Mouse (Mus musculus) liver, embryonic 13.5 days (tissue): ENCODE results near the gene Pkib. TPM values are rescaled to one million over a fixed set of nuclear protein-coding genes. Genes with fewer than 3 reads are reported as not detected.

Experiments used
- ATAC-seq: fragments of 200-750 bp; cut with Nextera tagmentation; 2 replicates; pipeline ENCODE4 v1.8.0; 2017; ENCODE audit warnings: low read depth, mild to moderate bottlenecking, moderate number of reproducible peaks, moderate library complexity
- DNase-seq: peaks from one replicate; pipeline ENCODE4 v3.0.0; 2022
- H3K27ac ChIP-seq: fragments of 300-500 bp; sonication (generic); 2 replicates; pipeline ENCODE4 v1.5.1; 2015; ENCODE audit warnings: moderate library complexity, mild to moderate bottlenecking, inconsistent platforms
- H3K27me3 ChIP-seq: fragments of 300-500 bp; sonication (generic); 2 replicates; pipeline ENCODE4 v1.6.1; 2015; ENCODE audit warnings: mild to moderate bottlenecking, inconsistent platforms
- H3K36me3 ChIP-seq: fragments of 300-500 bp; sonication (generic); 2 replicates; pipeline ENCODE4 v1.6.1; 2015; ENCODE audit warnings: mild to moderate bottlenecking, inconsistent platforms
- H3K4me1 ChIP-seq: fragments of 300-500 bp; sonication (generic); replicated peaks from 2 replicates; pipeline ENCODE4 v1.6.1; 2015; ENCODE audit warnings: inconsistent platforms
- H3K4me2 ChIP-seq: fragments of 300-500 bp; sonication (generic); 2 replicates; pipeline ENCODE4 v1.6.1; 2015; ENCODE audit warnings: inconsistent platforms, mild to moderate bottlenecking, moderate library complexity
- H3K4me3 ChIP-seq: fragments of 300-500 bp; sonication (generic); replicated peaks from 2 replicates; pipeline ENCODE4 v1.5.1; 2015; ENCODE audit warnings: mild to moderate bottlenecking, inconsistent platforms
- H3K9ac ChIP-seq: fragments of 300-500 bp; sonication (generic); 2 replicates; pipeline ENCODE4 v1.6.1; 2015; ENCODE audit warnings: mild to moderate bottlenecking, inconsistent platforms
- H3K9me3 ChIP-seq: fragments of 300-500 bp; sonication (generic); replicated peaks from 2 replicates; pipeline ENCODE4 v1.6.1; 2016; ENCODE audit warnings: inconsistent platforms
- WGBS: fragments of 180-500 bp; shearing (Covaris S2); methylation state at CpG from one replicate; pipeline ENCODE4 v1.1.7; 2015; ENCODE audit not compliant: insufficient replicate concordance; 5-methylcytosine and 5-hydroxymethylcytosine counted together
- polyA plus RNA-seq: library from polyadenylated mRNA; unstranded; fragments of >200 nt; fragmentation: Nextera tagmentation; extraction: Ambion mirVana; gene quantifications from 2 replicates; pipeline ENCODE4 v1.2.1, GENCODE M21; 2015

Pkib gene
- polyA plus RNA-seq: 1.6 and 1.8 TPM in 2 replicates

- no peak within 1 kb of the TSS for H3K9ac ChIP-seq
- no peak within 1 kb of the TSS for H3K27ac ChIP-seq
- peak; percentile 67 for ATAC-seq
- H3K4me1 ChIP-seq: no peaks in the 10 kb centered on the region; the same call in 1 of the 2 replicates
- WGBS: 2% methylated on average over 41 of the region's 41 CpGs
- DNase-seq: no peak
- 0 out of 2 replicates have a peak, but pooled peaks cover 4% of the 10 kb centered on the region for H3K9me3 ChIP-seq
- peak within 1 kb of the TSS; percentile 40 for H3K4me3 ChIP-seq
- H3K27me3 ChIP-seq: peaks cover 15% of the 10 kb centered on the region
- H3K36me3 ChIP-seq: no peaks in the 10 kb centered on the region
- peak within 1 kb of the TSS; percentile 62 for H3K4me2 ChIP-seq
Observed at GRCm38 (mm10) chr10:57631896-57632867, at the start of gene Pkib. Gene Pkib, plus strand, starts transcription at chr10:57631981.

GRCm38 (mm10) chr10:57583927-57584326 lies 47.9 kb upstream of the Pkib start:
- WGBS: 33% methylated on average over 1 of the region's 1 CpGs

GRCm38 (mm10) chr10:57594266-57594665 lies 37.5 kb upstream of the Pkib start:
- no peaks in the 10 kb centered on the region for H3K36me3 ChIP-seq
- H3K4me1 ChIP-seq: no peaks in the 10 kb centered on the region
- no peaks in the 10 kb centered on the region for H3K27me3 ChIP-seq
- no peak overlapping the region for H3K9ac ChIP-seq
- no peak for ATAC-seq
- no peak overlapping the region for H3K4me3 ChIP-seq
- 53% methylated on average over 2 of the region's 2 CpGs for WGBS
- H3K9me3 ChIP-seq: no peaks in the 10 kb centered on the region
- no peak for DNase-seq
- H3K4me2 ChIP-seq: no peak overlapping the region
- no peak overlapping the region for H3K27ac ChIP-seq

More at GRCm38 (mm10) chr10:57583927-57584326, 47.9 kb upstream of the Pkib start:
- Histone ChIP-seq H3K4me3 (no peak overlapping the region), H3K9me3 (no peaks in the 10 kb centered on the region), H3K27ac (no peak overlapping the region), H3K9ac (no peak overlapping the region), H3K4me1 (no peaks in the 10 kb centered on the region), H3K36me3 (no peaks in the 10 kb centered on the region), H3K27me3 (no peaks in the 10 kb centered on the region), H3K4me2 (no peak overlapping the region)
- DNase-seq (no peak), ATAC-seq (no peak)

GRCm38 (mm10) chr10:57597172-57597571 lies 34.6 kb upstream of the Pkib start:
- H3K9me3 ChIP-seq: no peaks in the 10 kb centered on the region
- no peak overlapping the region for H3K9ac ChIP-seq
- H3K36me3 ChIP-seq: no peaks in the 10 kb centered on the region
- H3K4me1 ChIP-seq: no peaks in the 10 kb centered on the region
- no peak overlapping the region for H3K4me3 ChIP-seq
- no peak for ATAC-seq
- no peak overlapping the region for H3K4me2 ChIP-seq
- DNase-seq: no peak
- no peak overlapping the region for H3K27ac ChIP-seq
- H3K27me3 ChIP-seq: no peaks in the 10 kb centered on the region
- WGBS: 45% methylated on average over 2 of the region's 2 CpGs

- Histone ChIP-seq H3K9me3 (no peaks in the 10 kb centered on the region), H3K27me3 (no peaks in the 10 kb centered on the region), H3K4me1 (no peaks in the 10 kb centered on the region), H3K27ac (no peak overlapping the region), H3K4me3 (no peak overlapping the region), H3K36me3 (no peaks in the 10 kb centered on the region), H3K9ac (no peak overlapping the region), H3K4me2 (no peak overlapping the region)
- 64% methylated on average over 4 of the region's 4 CpGs for WGBS
- ATAC-seq: no peak
- no peak for DNase-seq
Observed at GRCm38 (mm10) chr10:57602951-57603350, 28.8 kb upstream of the Pkib start.

GRCm38 (mm10) chr10:57623311-57623710 lies 8.5 kb upstream of the Pkib start:
- H3K9me3 ChIP-seq: no peaks in the 10 kb centered on the region
- DNase-seq (no peak), ATAC-seq (no peak)
- no peak overlapping the region for H3K9ac ChIP-seq
- no peak overlapping the region for H3K4me3 ChIP-seq
- H3K27ac ChIP-seq: no peak overlapping the region
- WGBS: 73% methylated on average over 10 of the region's 10 CpGs
- no peaks in the 10 kb centered on the region for H3K36me3 ChIP-seq
- no peak overlapping the region for H3K4me2 ChIP-seq
- H3K4me1 ChIP-seq: no peaks in the 10 kb centered on the region
- H3K27me3 ChIP-seq: no peaks in the 10 kb centered on the region

GRCm38 (mm10) chr10:57627773-57628172 lies 4.0 kb upstream of the Pkib start:
- 65% methylated on average over 2 of the region's 2 CpGs for WGBS
- no peak for DNase-seq
- H3K9ac ChIP-seq: no peak overlapping the region
- no peak for ATAC-seq
- H3K4me1 ChIP-seq: no peaks in the 10 kb centered on the region; the same call in 1 of the 2 replicates
- H3K4me3 ChIP-seq: no peak overlapping the region
- 0 out of 2 replicates have a peak, but pooled peaks cover 4% of the 10 kb centered on the region for H3K9me3 ChIP-seq
- peaks cover 13% of the 10 kb centered on the region for H3K27me3 ChIP-seq
- H3K36me3 ChIP-seq: no peaks in the 10 kb centered on the region
- no peak overlapping the region for H3K4me2 ChIP-seq
- no peak overlapping the region for H3K27ac ChIP-seq

GRCm38 (mm10) chr10:57630557-57630956 lies 1.2 kb upstream of the Pkib start:
- Histone ChIP-seq H3K27ac (no peak overlapping the region), H3K4me2 (no peak overlapping the region), H3K4me3 (no peak overlapping the region), H3K27me3 (peaks cover 15% of the 10 kb centered on the region), H3K4me1 (no peaks in the 10 kb centered on the region; the same call in 1 of the 2 replicates), H3K9ac (no peak overlapping the region), H3K36me3 (no peaks in the 10 kb centered on the region), H3K9me3 (0 out of 2 replicates have a peak, but pooled peaks cover 4% of the 10 kb centered on the region)
- 84% methylated on average over 2 of the region's 2 CpGs for WGBS
- ATAC-seq (no peak), DNase-seq (no peak)

- ATAC-seq: no peak
- no peak overlapping the region for H3K4me3 ChIP-seq
- 0 out of 2 replicates have a peak, but pooled peaks cover 4% of the 10 kb centered on the region for H3K9me3 ChIP-seq
- H3K4me1 ChIP-seq: no peaks in the 10 kb centered on the region; the same call in 1 of the 2 replicates
- 0 out of 2 replicates have a peak overlapping the region, but pooled peaks have one; percentile 62 for H3K4me2 ChIP-seq
- H3K9ac ChIP-seq: no peak overlapping the region
- no peak for DNase-seq
- no peaks in the 10 kb centered on the region for H3K36me3 ChIP-seq
- no peak overlapping the region for H3K27ac ChIP-seq
- 53% methylated on average over 4 of the region's 4 CpGs for WGBS
- H3K27me3 ChIP-seq: peaks cover 15% of the 10 kb centered on the region
Observed at GRCm38 (mm10) chr10:57632868-57633240, 1.1 kb downstream of the Pkib start.

GRCm38 (mm10) chr10:57636970-57637369 lies 5.2 kb downstream of the Pkib start:
- ATAC-seq (no peak), DNase-seq (no peak)
- Histone ChIP-seq H3K4me3 (no peak overlapping the region), H3K27me3 (peaks cover 10% of the 10 kb centered on the region), H3K36me3 (no peaks in the 10 kb centered on the region), H3K9ac (no peak overlapping the region), H3K9me3 (no peaks in the 10 kb centered on the region), H3K27ac (no peak overlapping the region), H3K4me2 (no peak overlapping the region), H3K4me1 (no peaks in the 10 kb centered on the region; the same call in 1 of the 2 replicates)
- whole genome bisulfite sequencing: 8% methylated on average over 4 of the region's 4 CpGs

- no peaks in the 10 kb centered on the region for H3K4me1 ChIP-seq
- H3K4me2 ChIP-seq: no peak overlapping the region
- no peak overlapping the region for H3K4me3 ChIP-seq
- 59% methylated on average over 4 of the region's 4 CpGs for WGBS
- H3K27ac ChIP-seq: no peak overlapping the region
- DNase-seq (no peak), ATAC-seq (no peak)
- no peaks in the 10 kb centered on the region for H3K9me3 ChIP-seq
- H3K27me3 ChIP-seq: no peaks in the 10 kb centered on the region
- no peaks in the 10 kb centered on the region for H3K36me3 ChIP-seq
- no peak overlapping the region for H3K9ac ChIP-seq
Observed at GRCm38 (mm10) chr10:57638250-57638649, 6.5 kb downstream of the Pkib start.
